Mouse (Mus musculus) olfactory bulb, adult 2 months (tissue): ENCODE results near the gene Lrig2.

Experiments used
- CTCF ChIP-seq: fragments of 200-500 bp; IDR thresholded peaks from 2 replicates; pipeline ENCODE4 v1.5.1; 2012; ENCODE audit warnings: low read depth, mild to moderate bottlenecking, low read length, moderate library complexity; ENCODE audit not compliant: insufficient read depth
- POLR2A ChIP-seq: fragments of 200-500 bp; IDR thresholded peaks from 2 replicates; pipeline ENCODE4 v1.6.1; 2012; ENCODE audit warnings: mild to moderate bottlenecking, low read depth, low read length, moderate library complexity; ENCODE audit not compliant: insufficient read depth

DNA sequence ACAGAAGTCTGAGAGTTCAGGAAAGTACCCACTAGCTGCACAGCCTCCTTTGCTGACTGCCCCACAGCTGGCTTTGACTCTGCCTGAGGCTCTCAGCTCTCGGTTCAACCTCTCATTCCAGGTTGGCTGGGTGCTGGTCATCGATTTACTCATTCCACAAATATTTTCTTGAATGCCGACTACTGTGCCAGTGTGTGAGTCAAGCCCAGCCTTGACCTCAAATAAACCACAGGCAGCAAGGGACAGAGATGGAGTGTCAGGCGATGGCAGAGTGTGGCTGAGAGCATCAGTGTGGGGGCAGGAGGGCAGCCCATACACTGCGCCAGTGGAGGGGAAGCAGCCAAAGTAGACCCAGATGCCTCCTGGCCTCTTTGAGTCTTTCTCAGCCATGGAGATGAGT lies 151.4 kb downstream of the Lrig2 start:
- no peak for TF ChIP-seq CTCF
- TF ChIP-seq POLR2A, result no peak
